In the genomic region with DNA sequence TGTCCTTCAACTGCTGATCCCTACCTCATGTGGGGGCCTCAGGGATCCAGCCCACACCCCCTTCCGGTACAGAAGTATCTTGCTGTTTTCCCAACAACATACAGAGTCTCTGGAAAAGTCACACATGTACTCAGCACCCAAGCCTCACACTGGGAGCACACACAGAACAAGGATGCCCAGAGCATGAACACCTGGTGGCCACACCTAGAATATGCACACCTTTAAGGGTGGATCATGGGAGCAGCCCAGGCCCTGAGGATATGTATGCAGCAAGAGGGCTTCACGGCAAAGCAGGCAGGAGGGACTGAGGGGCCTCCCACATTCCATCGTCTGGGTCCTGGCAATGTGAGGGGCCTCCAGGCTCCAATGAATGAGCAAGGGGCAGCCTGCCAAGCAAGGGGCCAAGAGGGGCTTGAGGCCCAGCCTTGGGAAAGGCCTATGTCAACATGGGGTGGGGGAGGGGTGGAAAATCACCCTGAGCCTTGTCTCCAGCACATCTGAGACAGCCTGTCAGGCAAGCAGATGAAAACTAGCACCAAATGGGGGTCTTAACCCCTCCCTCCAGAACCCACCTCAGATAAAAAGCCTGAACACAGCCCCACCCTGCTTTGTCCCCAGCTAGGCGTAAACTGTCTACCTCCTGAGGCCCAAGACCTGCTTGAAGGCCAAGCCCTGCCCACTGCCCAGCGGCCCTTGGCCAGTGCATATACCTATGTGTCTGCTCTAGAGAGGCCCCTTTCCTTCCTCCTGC, we compare ENCODE assay signal across 9 mouse cellular contexts. TPM values are rescaled to one million over a fixed set of nuclear protein-coding genes. Genes with fewer than 3 reads are reported as not detected.
DNase-seq lines count a peak whose midpoint lies in the region; ATAC-seq lines count a peak whose summit lies in the region.
"Had no signal": no experiment of that assay in that cellular context is flagged by ENCODE, and none has a peak within 500 bp of the region (broad histone marks: within the 10 kb centered on the region; RNA-seq: fewer than 3 reads in every experiment).

No protein-coding gene starts in this region.

- intact Hi-C loops in heart, postnatal 25 days (cut with DNase I), result no loop called here
- intact Hi-C loops in gastrocnemius, postnatal 36 days (cut with DNase I), result loop anchor here (2.0 kb wide), 1 partner anchor 14 kb away; the partner anchor contains the start of gene Akt1

- peak overlapping the region; percentile 79 for H3K27ac ChIP-seq in heart, embryonic 10.5 days
- H3K27ac ChIP-seq in neural tube, embryonic 11.5 days (ENCODE audit: low read depth, low read length), result peak overlapping the region; percentile 73
- peak overlapping the region; percentile 70; the same call in 1 of the 2 replicates for H3K27ac ChIP-seq in limb, embryonic 11.5 days (replicated peaks; ENCODE audit: low read depth, low read length)

- 0 out of 2 replicates have a peak overlapping the region, but pooled peaks have one; percentile 18 for H3K9ac ChIP-seq in neural tube, embryonic 11.5 days (ENCODE audit: low read length)
- H3K9ac ChIP-seq in limb, embryonic 11.5 days (ENCODE audit: low read length), result no peak overlapping the region

- H3K27me3 ChIP-seq in heart, embryonic 10.5 days (ENCODE audit: insufficient read depth, poor library complexity, severe bottlenecking), result no peaks in the 10 kb centered on the region
- H3K27me3 ChIP-seq in neural tube, embryonic 11.5 days (ENCODE audit: control insufficient read depth, insufficient read depth, low read length), result no peaks in the 10 kb centered on the region
- no peaks in the 10 kb centered on the region for H3K27me3 ChIP-seq in limb, embryonic 11.5 days (ENCODE audit: control insufficient read depth, insufficient read depth, low read length)

- H3K4me1 ChIP-seq in heart, embryonic 10.5 days, result peaks cover 62% of the 10 kb centered on the region
- peaks cover 50% of the 10 kb centered on the region for H3K4me1 ChIP-seq in neural tube, embryonic 11.5 days (ENCODE audit: control insufficient read depth, insufficient read depth, low read length)
- H3K4me1 ChIP-seq in limb, embryonic 11.5 days (ENCODE audit: control insufficient read depth, insufficient read depth, low read length), result peaks cover 10% of the 10 kb centered on the region

- peak; percentile 25 for ATAC-seq in neural tube, embryonic 11.5 days (ENCODE audit: insufficient read depth, low FRiP score, low TSS enrichment)
- no peak for ATAC-seq in limb, embryonic 11.5 days (ENCODE audit: insufficient number of reproducible peaks, low FRiP score, low TSS enrichment, low read depth)

- DNase-seq in heart, embryonic 10.5 days (ENCODE audit: low spot score), result peak; percentile 91
- DNase-seq in heart, postnatal 25 days (ENCODE audit: low spot score), result no peak
- peak; percentile 78 for DNase-seq in neural tube, embryonic 11.5 days (ENCODE audit: low spot score)
- DNase-seq in neural tube, embryonic 10.5 days (ENCODE audit: extremely low spot score, low spot score), result no peak
- peak; percentile 37 for DNase-seq in limb, embryonic 11.5 days (ENCODE audit: low spot score)
- peak; percentile 77 for DNase-seq in retina, embryonic 14.5 days (ENCODE audit: low spot score)
- DNase-seq in layer of hippocampus, adult 9-11 months, result no peak
- no peak for DNase-seq in gastrocnemius, postnatal 36 days
- DNase-seq: spleen, adult 18-20 months had no signal

- no peaks in the 10 kb centered on the region for H3K9me3 ChIP-seq in heart, embryonic 10.5 days
- H3K9me3 ChIP-seq in neural tube, embryonic 11.5 days (ENCODE audit: control insufficient read depth, low read length), result no peaks in the 10 kb centered on the region
- no peaks in the 10 kb centered on the region for H3K9me3 ChIP-seq in limb, embryonic 11.5 days (ENCODE audit: control insufficient read depth, low read length)

- WGBS in heart, embryonic 10.5 days, result 31% methylated on average over 5 of the region's 5 CpGs
- 40% methylated on average over 5 of the region's 5 CpGs for WGBS in neural tube, embryonic 11.5 days
- 55% methylated on average over 5 of the region's 5 CpGs for WGBS in limb, embryonic 11.5 days

- H3K4me3 ChIP-seq in heart, embryonic 10.5 days, result peak overlapping the region; percentile 37
- 0 out of 2 replicates have a peak overlapping the region, but pooled peaks have one; percentile 4 for H3K4me3 ChIP-seq in neural tube, embryonic 11.5 days (ENCODE audit: low read depth, low read length)
- no peak overlapping the region for H3K4me3 ChIP-seq in limb, embryonic 11.5 days (ENCODE audit: low read depth, low read length)

- no peak overlapping the region for H3K4me2 ChIP-seq in neural tube, embryonic 11.5 days (ENCODE audit: low read depth)
- H3K4me2 ChIP-seq in limb, embryonic 11.5 days (ENCODE audit: low read depth, severe bottlenecking), result no peak overlapping the region

- H3K36me3 ChIP-seq in heart, embryonic 10.5 days, result peaks cover 99% of the 10 kb centered on the region
- H3K36me3 ChIP-seq in neural tube, embryonic 11.5 days (ENCODE audit: control insufficient read depth, insufficient read depth, low read length), result peaks cover 27% of the 10 kb centered on the region
- peaks cover 51% of the 10 kb centered on the region for H3K36me3 ChIP-seq in limb, embryonic 11.5 days (ENCODE audit: control insufficient read depth, insufficient read depth, low read length)

RNA-seq across cellular contexts. Expression of gene Akt1, which starts 13.9 kb away (rescaled TPM):
- polyA plus RNA-seq in heart, embryonic 10.5 days (2016; fragmentation: Nextera tagmentation; extraction: Ambion mirVana), result 57.1 and 82.0 TPM in 2 replicates
- total RNA-seq in heart, postnatal 25 days (2021), result 100 to 1,000 TPM; 206 to 215 TPM
- polyA plus RNA-seq in neural tube, embryonic 11.5 days (2014; fragmentation: Nextera tagmentation; extraction: Ambion mirVana), result 124 and 126 TPM in 2 replicates
- polyA plus RNA-seq in limb, embryonic 11.5 days (2014; fragmentation: Nextera tagmentation; extraction: Ambion mirVana), result 95.4 and 113 TPM in 2 replicates
- 10 to 100 TPM; 49.9 to 55.7 TPM for total RNA-seq in gastrocnemius, postnatal 36 days (2021)

RNA-seq across cellular contexts. Expression of gene Siva1, which starts 16.3 kb away (rescaled TPM):
- 175 and 207 TPM in 2 replicates for polyA plus RNA-seq in heart, embryonic 10.5 days (2016; fragmentation: Nextera tagmentation; extraction: Ambion mirVana)
- total RNA-seq in heart, postnatal 25 days (2021), result 10 to 100 TPM; 29.5 to 35.7 TPM
- 217 and 219 TPM in 2 replicates for polyA plus RNA-seq in neural tube, embryonic 11.5 days (2014; fragmentation: Nextera tagmentation; extraction: Ambion mirVana)
- 294 TPM in 2 replicates for polyA plus RNA-seq in limb, embryonic 11.5 days (2014; fragmentation: Nextera tagmentation; extraction: Ambion mirVana)
- total RNA-seq in gastrocnemius, postnatal 36 days (2021), result 10 to 100 TPM; 12.6 to 17.0 TPM

RNA-seq across cellular contexts. Expression of gene Zbtb42, which starts 17.9 kb away (rescaled TPM):
- 3.9 and 4.3 TPM in 2 replicates for polyA plus RNA-seq in heart, embryonic 10.5 days (2016; fragmentation: Nextera tagmentation; extraction: Ambion mirVana)
- total RNA-seq in heart, postnatal 25 days (2021), result 1 to 10 TPM; 6.4 to 6.7 TPM
- 4.4 and 6.7 TPM in 2 replicates for polyA plus RNA-seq in neural tube, embryonic 11.5 days (2014; fragmentation: Nextera tagmentation; extraction: Ambion mirVana)
- polyA plus RNA-seq in limb, embryonic 11.5 days (2014; fragmentation: Nextera tagmentation; extraction: Ambion mirVana), result 0.82 and 1.6 TPM in 2 replicates
- 1 to 10 TPM in 1 of 2 experiments, under 1 TPM in 1; 0.79 to 1.1 TPM for total RNA-seq in gastrocnemius, postnatal 36 days (2021)

RNA-seq across cellular contexts. Expression of gene Adssl1, which starts 40.9 kb away (rescaled TPM):
- 57.2 and 99.3 TPM in 2 replicates for polyA plus RNA-seq in heart, embryonic 10.5 days (2016; fragmentation: Nextera tagmentation; extraction: Ambion mirVana)
- total RNA-seq in heart, postnatal 25 days (2021), result 100 to 1,000 TPM; 147 TPM
- polyA plus RNA-seq in neural tube, embryonic 11.5 days (2014; fragmentation: Nextera tagmentation; extraction: Ambion mirVana), result 4.6 and 4.7 TPM in 2 replicates
- polyA plus RNA-seq in limb, embryonic 11.5 days (2014; fragmentation: Nextera tagmentation; extraction: Ambion mirVana), result 4.4 and 5.1 TPM in 2 replicates
- 100 to 1,000 TPM; 904 to 982 TPM for total RNA-seq in gastrocnemius, postnatal 36 days (2021)

RNA-seq across cellular contexts. Expression of gene Cep170b, which starts 59.5 kb away (rescaled TPM):
- polyA plus RNA-seq in heart, embryonic 10.5 days (2016; fragmentation: Nextera tagmentation; extraction: Ambion mirVana), result 3.9 and 6.6 TPM in 2 replicates
- total RNA-seq in heart, postnatal 25 days (2021), result 1 to 10 TPM; 7.7 to 9.8 TPM
- polyA plus RNA-seq in neural tube, embryonic 11.5 days (2014; fragmentation: Nextera tagmentation; extraction: Ambion mirVana), result 10.2 and 10.7 TPM in 2 replicates
- polyA plus RNA-seq in limb, embryonic 11.5 days (2014; fragmentation: Nextera tagmentation; extraction: Ambion mirVana), result 9.5 and 9.6 TPM in 2 replicates
- total RNA-seq in gastrocnemius, postnatal 36 days (2021), result 10 to 100 TPM; 11.2 to 12.3 TPM

Comparison
In these comparisons a context has a peak if more than half of its experiments do, and no peak if none do; other contexts are left out.
1. DNase-seq: peak in heart, embryonic 10.5 days (single experiment), neural tube, embryonic 11.5 days (single experiment), limb, embryonic 11.5 days (single experiment) and retina, embryonic 14.5 days (single experiment); none in heart, postnatal 25 days (single experiment), neural tube, embryonic 10.5 days (single experiment), layer of hippocampus, adult 9-11 months (single experiment) and gastrocnemius, postnatal 36 days (0 of 2).
2. Peak in every context shown above with its lines, with median percentiles within 50 percentile points of each other: H3K27ac ChIP-seq.